Mouse (Mus musculus) E14TG2a.4 (cell line): ENCODE measurements around the gene Nr6a1.

Experiments used
- CTCF ChIP-seq: conservative IDR thresholded peaks from 2 replicates; pipeline ENCODE4 v1.5.1; 2014; ENCODE audit warnings: low read length
- NANOG ChIP-seq: IDR thresholded peaks from 2 replicates; pipeline ENCODE4 v1.6.1; 2014; ENCODE audit warnings: borderline replicate concordance, low read length, mixed read lengths

DNA sequence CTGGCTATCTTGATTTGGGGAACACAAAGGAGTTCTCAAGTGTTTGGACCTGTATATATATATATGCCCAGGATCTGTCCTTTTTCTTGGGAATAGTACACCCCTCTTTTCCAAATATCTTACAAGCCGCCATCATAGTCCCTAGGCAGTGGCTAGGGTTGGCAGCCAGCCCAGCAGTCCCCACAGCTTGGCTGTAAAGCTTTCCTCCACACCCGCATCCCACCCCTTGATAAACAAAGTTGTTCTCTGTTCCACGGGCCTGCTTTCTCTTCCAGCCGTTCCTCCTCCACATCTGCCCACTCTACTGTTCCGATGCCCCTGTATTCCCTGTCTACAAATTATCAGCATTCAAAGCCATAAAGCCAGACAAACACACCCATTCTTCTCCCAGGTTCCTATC lies 192.8 kb downstream of the Nr6a1 start:
- no peak for TF ChIP-seq CTCF
- TF ChIP-seq NANOG, result no peak
